Mouse (Mus musculus) limb, embryonic 11.5 days (tissue): ENCODE data around the gene Sf3b6. TPM values are rescaled to one million over a fixed set of nuclear protein-coding genes. Genes with fewer than 3 reads are reported as not detected.
A peak's percentile ranks its signal among the peaks of the same experiment; 100 is the strongest.

Experiments used
- ATAC-seq: fragments of 200-750 bp; cut with Nextera tagmentation; 2 replicates; pipeline ENCODE4 v1.8.0; 2017; ENCODE audit warnings: low read depth; ENCODE audit not compliant: insufficient number of reproducible peaks, low FRiP score, low TSS enrichment
- DNase-seq: peaks from one replicate; pipeline ENCODE4 v3.0.0-alpha.2; 2015; ENCODE audit warnings: low spot score
- H3K27ac ChIP-seq: fragments of 300-500 bp; sonication (generic); replicated peaks from 2 replicates; pipeline ENCODE4 v1.5.1; 2014; ENCODE audit warnings: low read depth, mild to moderate bottlenecking, low read length
- H3K27me3 ChIP-seq: fragments of 300-500 bp; sonication (generic); 2 replicates; pipeline ENCODE4 v1.6.1; 2014; ENCODE audit warnings: mild to moderate bottlenecking, low read length, mixed read lengths; ENCODE audit not compliant: control insufficient read depth, insufficient read depth
- H3K36me3 ChIP-seq: fragments of 300-500 bp; sonication (generic); 2 replicates; pipeline ENCODE4 v1.6.1; 2014; ENCODE audit warnings: mild to moderate bottlenecking, low read length, moderate library complexity, mixed read lengths; ENCODE audit not compliant: control insufficient read depth, insufficient read depth
- H3K4me1 ChIP-seq: fragments of 300-500 bp; sonication (generic); 2 replicates; pipeline ENCODE4 v1.6.1; 2014; ENCODE audit warnings: low read length, mixed read lengths; ENCODE audit not compliant: control insufficient read depth, insufficient read depth
- H3K4me2 ChIP-seq: fragments of 300-500 bp; sonication (generic); 2 replicates; pipeline ENCODE4 v1.6.1; 2014; ENCODE audit warnings: low read depth, mild to moderate bottlenecking, moderate library complexity; ENCODE audit not compliant: severe bottlenecking
- H3K4me3 ChIP-seq: fragments of 300-500 bp; sonication (generic); 2 replicates; pipeline ENCODE4 v1.5.1; 2014; ENCODE audit warnings: low read depth, low read length
- H3K9ac ChIP-seq: fragments of 300-500 bp; sonication (generic); 2 replicates; pipeline ENCODE4 v1.6.1; 2014; ENCODE audit warnings: mild to moderate bottlenecking, low read length
- H3K9me3 ChIP-seq: fragments of 300-500 bp; sonication (generic); 2 replicates; pipeline ENCODE4 v1.6.1; 2016; ENCODE audit warnings: low read length; ENCODE audit not compliant: control insufficient read depth
- WGBS: fragments of 180-500 bp; shearing (Covaris S2); extraction: QIAGEN DNeasy Blood & Tissue Kit; methylation state at CpG from one replicate; pipeline ENCODE4 v1.1.7; 2014; 5-methylcytosine and 5-hydroxymethylcytosine counted together
- polyA plus RNA-seq: library from polyadenylated mRNA; unstranded; fragments of >200 nt; fragmentation: Nextera tagmentation; extraction: Ambion mirVana; gene quantifications from 2 replicates; pipeline ENCODE4 v1.2.1, GENCODE M21; 2014

The Sf3b6 gene
- polyA plus RNA-seq, 1 experiment from 2014 or later, result 318 TPM

- peak overlapping the region; percentile 75 for H3K4me3 ChIP-seq
- H3K4me2 ChIP-seq, result peak overlapping the region; percentile 87
- ATAC-seq, result peak; percentile 67; the same call in 1 of the 2 replicates
- no peaks in the 10 kb centered on the region for H3K9me3 ChIP-seq
- DNase-seq, result no peak
- 0 out of 2 replicates have a peak, but pooled peaks cover 6% of the 10 kb centered on the region for H3K4me1 ChIP-seq
- H3K9ac ChIP-seq, result peak overlapping the region; percentile 61
- peaks cover 3% of the 10 kb centered on the region; the same call in 1 of the 2 replicates for H3K36me3 ChIP-seq
- 12% methylated on average over 24 of the region's 24 CpGs for WGBS
- H3K27me3 ChIP-seq, result no peaks in the 10 kb centered on the region
- peak overlapping the region; percentile 49; the same call in 1 of the 2 replicates for H3K27ac ChIP-seq
Measured at GRCm38 (mm10) chr12:4816680-4817360, 524 bp upstream of the Sf3b6 start.

- Histone ChIP-seq H3K27me3 (no peaks in the 10 kb centered on the region), H3K9ac (no peak overlapping the region), H3K27ac (no peak overlapping the region), H3K4me2 (no peak overlapping the region), H3K9me3 (no peaks in the 10 kb centered on the region), H3K36me3 (peaks cover 13% of the 10 kb centered on the region), H3K4me1 (no peaks in the 10 kb centered on the region), H3K4me3 (no peak overlapping the region)
- DNase-seq, result no peak
- no peak for ATAC-seq
- 71% methylated on average over 3 of the region's 3 CpGs for WGBS
Measured at GRCm38 (mm10) chr12:4827256-4827655, 9.9 kb downstream of the Sf3b6 start.

- DNase-seq (no peak), ATAC-seq (no peak)
- 0 out of 2 replicates have a peak, but pooled peaks cover 3% of the 10 kb centered on the region for H3K4me1 ChIP-seq
- H3K9me3 ChIP-seq, result no peaks in the 10 kb centered on the region
- no peak overlapping the region for H3K4me3 ChIP-seq
- no peak overlapping the region for H3K27ac ChIP-seq
- WGBS, result 11% methylated on average over 4 of the region's 4 CpGs
- no peak overlapping the region for H3K9ac ChIP-seq
- no peak overlapping the region for H3K4me2 ChIP-seq
- no peaks in the 10 kb centered on the region for H3K27me3 ChIP-seq
- H3K36me3 ChIP-seq, result no peaks in the 10 kb centered on the region; the same call in 1 of the 2 replicates
Measured at GRCm38 (mm10) chr12:4836959-4837358, 19.6 kb downstream of the Sf3b6 start.

GRCm38 (mm10) chr12:4840010-4840409 lies 22.7 kb downstream of the Sf3b6 start:
- no peaks in the 10 kb centered on the region for H3K27me3 ChIP-seq
- WGBS, result 51% methylated on average over 6 of the region's 6 CpGs
- no peaks in the 10 kb centered on the region for H3K36me3 ChIP-seq
- no peaks in the 10 kb centered on the region for H3K9me3 ChIP-seq
- H3K9ac ChIP-seq, result no peak overlapping the region
- ATAC-seq, result no peak
- H3K27ac ChIP-seq, result no peak overlapping the region
- H3K4me2 ChIP-seq, result no peak overlapping the region
- peaks cover 10% of the 10 kb centered on the region; the same call in 1 of the 2 replicates for H3K4me1 ChIP-seq
- DNase-seq, result no peak
- no peak overlapping the region for H3K4me3 ChIP-seq

GRCm38 (mm10) chr12:4840741-4841140 lies 23.4 kb downstream of the Sf3b6 start:
- H3K9me3 ChIP-seq, result no peaks in the 10 kb centered on the region
- DNase-seq, result peak; percentile 25
- H3K36me3 ChIP-seq, result no peaks in the 10 kb centered on the region
- H3K27ac ChIP-seq, result no peak overlapping the region
- H3K27me3 ChIP-seq, result no peaks in the 10 kb centered on the region
- peaks cover 10% of the 10 kb centered on the region; the same call in 1 of the 2 replicates for H3K4me1 ChIP-seq
- H3K9ac ChIP-seq, result peak overlapping the region; percentile 66
- ATAC-seq, result 0 out of 2 replicates have a peak, but pooled peaks have one; percentile 1
- peak overlapping the region; percentile 82 for H3K4me2 ChIP-seq
- 1% methylated on average over 11 of the region's 11 CpGs for WGBS
- H3K4me3 ChIP-seq, result peak overlapping the region; percentile 70

GRCm38 (mm10) chr12:4841392-4841887 lies 24.1 kb downstream of the Sf3b6 start, which contains the start of gene Fkbp1b:
Fkbp1b (minus strand) TSS chr12:4841591.
- Histone ChIP-seq H3K9ac (peak within 1 kb of the TSS; percentile 66), H3K9me3 (no peaks in the 10 kb centered on the region), H3K27me3 (no peaks in the 10 kb centered on the region), H3K27ac (no peak within 1 kb of the TSS), H3K36me3 (no peaks in the 10 kb centered on the region), H3K4me1 (peaks cover 10% of the 10 kb centered on the region; the same call in 1 of the 2 replicates), H3K4me2 (peak within 1 kb of the TSS; percentile 82), H3K4me3 (peak within 1 kb of the TSS; percentile 70)
- 0% methylated on average over 31 of the region's 37 CpGs for WGBS
- ATAC-seq (peak; percentile 78), DNase-seq (peak; percentile 86)

- peaks cover 10% of the 10 kb centered on the region; the same call in 1 of the 2 replicates for H3K4me1 ChIP-seq
- WGBS, result 86% methylated on average over 8 of the region's 8 CpGs
- H3K4me3 ChIP-seq, result no peak overlapping the region
- H3K27me3 ChIP-seq, result no peaks in the 10 kb centered on the region
- H3K36me3 ChIP-seq, result no peaks in the 10 kb centered on the region
- no peak for DNase-seq
- no peaks in the 10 kb centered on the region for H3K9me3 ChIP-seq
- no peak for ATAC-seq
- no peak overlapping the region for H3K27ac ChIP-seq
- H3K9ac ChIP-seq, result no peak overlapping the region
- H3K4me2 ChIP-seq, result no peak overlapping the region
Measured at GRCm38 (mm10) chr12:4842456-4842855, 25.1 kb downstream of the Sf3b6 start.

GRCm38 (mm10) chr12:4842890-4843597 lies 25.7 kb downstream of the Sf3b6 start, which contains the start of gene Wdcp:
Wdcp (plus strand) TSS chr12:4843303.
- no peaks in the 10 kb centered on the region for H3K9me3 ChIP-seq
- DNase-seq, result peak; percentile 91
- ATAC-seq, result peak; percentile 86
- peaks cover 10% of the 10 kb centered on the region; the same call in 1 of the 2 replicates for H3K4me1 ChIP-seq
- peak within 1 kb of the TSS; percentile 56 for H3K4me3 ChIP-seq
- H3K4me2 ChIP-seq, result peak within 1 kb of the TSS; percentile 82
- H3K9ac ChIP-seq, result peak within 1 kb of the TSS; percentile 52
- no peaks in the 10 kb centered on the region for H3K36me3 ChIP-seq
- WGBS, result under 1% methylated on average over 30 of the region's 30 CpGs
- H3K27me3 ChIP-seq, result no peaks in the 10 kb centered on the region
- no peak within 1 kb of the TSS for H3K27ac ChIP-seq
